Mouse (Mus musculus) gastrocnemius, postnatal 25 days (tissue): ENCODE results near the gene Mybpc3. TPM values are rescaled to one million over a fixed set of nuclear protein-coding genes. Genes with fewer than 3 reads are reported as not detected.
A peak's percentile ranks its signal among the peaks of the same experiment; 100 is the strongest.
"Not testable (repeated sequence)": the region's sequence is repeated elsewhere in the genome, so short reads cannot be mapped to it uniquely, and the experiment has no call there.

ENCODE experiments used
- DNase-seq: peaks from one replicate; pipeline ENCODE4 v3.0.0; 2022
- total RNA-seq, 2 experiments: library from RNA; stranded (reverse); gene quantifications; 1 replicate in 1 of 2; 2 replicates in 1 of 2; pipeline ENCODE4 v1.2.3; 2021

Gene Mybpc3
- total RNA-seq, 2 experiments from 2014 or later, result not detected

DNA sequence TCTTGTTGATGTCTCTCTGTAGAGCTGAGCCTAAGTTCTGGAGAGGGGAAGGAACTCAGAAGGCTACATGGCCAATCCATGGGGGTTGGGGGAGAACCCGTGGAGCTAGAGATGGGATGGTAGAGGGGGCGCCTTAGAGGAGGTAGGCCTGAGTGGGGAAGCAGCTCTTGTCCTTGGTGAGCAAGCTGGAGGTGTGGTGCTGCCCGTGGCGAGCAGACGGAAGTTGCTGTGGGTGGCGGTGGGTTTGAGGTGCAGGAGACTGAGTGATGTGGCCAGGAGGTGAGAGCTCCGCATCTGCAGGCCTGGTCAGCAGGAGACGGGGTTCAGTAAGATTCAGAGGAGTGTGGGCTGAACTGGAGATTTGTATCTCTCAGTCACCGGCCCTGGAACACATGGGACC is 30.5 kb upstream of the Mybpc3 start:
- no peak for DNase-seq

DNA sequence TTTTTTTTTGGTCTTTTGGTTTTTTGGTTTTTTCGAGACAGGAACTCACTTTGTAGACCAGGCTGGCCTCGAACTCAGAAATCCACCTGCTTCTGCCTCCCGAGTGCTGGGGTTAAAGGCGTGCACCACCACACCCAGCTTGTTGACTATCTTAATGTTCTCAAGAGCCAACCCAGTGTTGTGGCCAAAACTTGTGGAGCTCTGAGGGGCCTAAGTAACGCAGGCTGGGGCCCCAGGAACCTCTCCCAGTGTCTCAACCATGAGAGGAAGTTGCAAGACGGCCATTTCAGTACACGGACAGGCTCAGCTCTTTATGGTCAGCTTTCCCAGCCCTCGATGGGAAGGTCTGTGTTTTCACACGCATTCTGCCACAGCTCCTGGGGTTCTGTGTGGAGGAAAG is 29.0 kb upstream of the Mybpc3 start:
- no peak for DNase-seq

DNA sequence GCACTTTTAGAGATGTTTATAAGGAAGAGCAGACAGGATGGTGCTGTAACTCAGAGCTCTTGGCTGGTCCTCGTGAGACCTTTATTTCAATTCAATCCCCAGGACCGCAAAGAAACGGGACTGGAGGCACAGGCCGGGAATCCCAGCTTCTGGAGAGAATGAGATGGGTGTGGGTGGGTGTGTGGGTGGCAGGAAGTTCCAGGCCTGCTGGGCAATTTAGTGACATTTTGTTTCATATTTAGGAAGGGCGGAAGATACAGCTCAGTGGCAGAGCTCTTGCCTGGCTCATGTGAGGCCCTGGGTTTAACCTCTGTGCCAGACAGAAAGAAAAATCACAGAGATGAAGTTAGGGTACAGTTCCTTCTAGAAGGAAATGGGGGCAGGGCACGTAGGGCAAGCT is 27.7 kb upstream of the Mybpc3 start:
- DNase-seq, result no peak

DNA sequence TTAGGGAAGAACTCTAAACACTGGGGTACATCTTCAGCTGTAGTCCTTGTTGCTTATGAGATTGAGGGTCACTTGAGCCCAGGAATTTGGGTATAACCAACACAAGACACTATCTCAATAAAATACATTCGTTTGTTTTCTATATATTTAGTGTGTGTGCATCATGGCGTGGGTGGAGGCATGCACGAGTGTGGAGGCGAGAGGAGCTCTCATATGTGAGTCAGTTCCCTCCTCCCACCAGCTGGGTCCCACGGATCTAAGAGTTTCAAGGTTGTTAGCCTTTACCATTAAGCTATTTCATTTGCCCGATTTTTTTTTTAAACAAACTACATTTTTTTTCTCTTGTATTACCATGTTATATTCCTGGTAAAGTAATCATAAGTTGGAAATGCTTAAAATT is 27.1 kb upstream of the Mybpc3 start:
- no peak for DNase-seq

DNA sequence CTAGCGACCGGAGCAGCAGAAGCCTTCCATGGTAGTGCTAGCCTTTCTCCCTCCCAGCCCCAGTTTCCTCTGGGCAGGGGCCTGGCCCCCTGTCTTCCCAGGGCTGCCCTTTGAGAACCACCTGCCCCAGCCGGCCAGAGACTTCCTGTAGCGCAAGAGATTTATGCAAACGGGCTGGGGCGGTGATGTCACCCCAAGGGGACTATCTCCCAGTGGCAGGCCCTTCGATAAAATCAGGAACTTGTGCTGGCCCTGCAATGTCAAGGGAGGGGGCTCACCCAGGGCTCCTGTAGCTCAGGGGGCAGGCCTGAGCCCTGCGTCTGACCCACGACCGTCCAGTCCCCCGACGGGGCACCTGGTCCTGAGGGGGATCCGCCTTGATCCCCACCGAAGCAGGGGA is 21.4 kb upstream of the Mybpc3 start:
- DNase-seq, result no peak

DNA sequence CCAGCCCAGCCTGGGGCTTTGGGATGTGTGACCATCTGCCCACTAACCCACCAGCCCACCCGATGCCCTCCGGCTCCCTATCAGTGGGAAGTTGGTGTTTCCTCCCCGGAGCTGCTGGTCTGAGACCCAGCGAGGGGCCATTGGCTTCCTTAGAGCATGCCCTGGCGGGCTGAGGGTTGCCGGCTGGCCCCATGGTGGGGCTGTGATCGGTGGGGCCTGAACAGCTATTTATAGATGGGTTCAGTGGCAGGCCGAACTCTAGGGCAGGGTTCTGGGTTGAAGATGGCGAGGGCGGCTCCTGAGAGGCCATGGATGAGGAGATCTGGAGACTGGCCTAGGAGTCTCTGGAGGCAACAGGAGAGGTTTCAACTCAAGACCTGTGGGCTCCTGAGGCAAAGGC is 20.9 kb upstream of the Mybpc3 start:
- DNase-seq, result no peak

DNA sequence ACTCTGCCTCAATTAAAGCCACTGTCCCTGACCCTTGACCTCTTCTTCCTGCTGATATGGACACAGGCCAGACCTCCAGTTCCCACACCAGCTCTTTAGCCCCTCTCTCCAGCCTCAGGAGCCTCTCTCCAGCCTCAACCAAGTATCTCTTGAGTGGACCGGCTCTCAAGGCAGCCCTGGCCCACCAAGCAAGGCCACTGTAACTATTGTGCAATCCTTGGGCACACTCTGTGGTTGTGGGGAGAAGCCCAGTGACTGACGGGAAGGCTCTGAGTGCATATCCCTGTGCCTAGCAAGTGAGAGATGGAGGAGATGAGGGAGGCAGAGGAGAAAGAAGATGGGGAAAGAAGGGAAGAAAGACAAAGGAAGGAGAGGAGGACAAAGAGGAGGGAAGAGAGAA is 19.8 kb upstream of the Mybpc3 start:
- DNase-seq, result no peak

DNA sequence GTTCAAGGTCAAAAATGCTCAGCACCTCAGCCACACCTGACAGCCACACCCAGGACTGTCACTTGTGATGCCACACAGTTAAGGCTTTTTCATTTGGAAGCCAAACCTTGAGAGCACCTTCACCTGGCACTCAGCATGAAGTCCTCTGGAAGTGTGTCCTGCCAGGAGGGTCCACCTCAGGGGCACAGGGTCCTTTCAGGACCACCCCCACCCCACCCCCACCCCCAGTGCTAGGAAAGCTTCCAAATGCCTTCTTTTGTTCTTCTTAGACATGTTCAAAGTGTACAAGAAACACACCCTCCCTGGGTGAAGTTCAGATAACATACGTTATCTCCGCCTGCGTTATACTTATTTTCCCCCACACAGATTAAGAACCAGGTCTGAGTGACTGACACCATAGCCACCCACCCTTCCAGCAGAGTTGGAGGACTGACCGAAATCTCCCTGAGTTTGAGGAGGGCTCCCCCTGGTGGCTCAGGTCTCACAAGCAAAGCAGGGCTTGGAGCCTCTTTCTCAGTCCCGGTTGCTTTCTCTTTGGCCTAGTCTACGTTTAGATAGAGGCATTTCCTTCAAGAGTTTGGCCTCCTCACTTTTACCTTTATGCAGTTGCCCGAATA is 16.7 kb upstream of the Mybpc3 start:
- DNase-seq, result peak; percentile 80

DNA sequence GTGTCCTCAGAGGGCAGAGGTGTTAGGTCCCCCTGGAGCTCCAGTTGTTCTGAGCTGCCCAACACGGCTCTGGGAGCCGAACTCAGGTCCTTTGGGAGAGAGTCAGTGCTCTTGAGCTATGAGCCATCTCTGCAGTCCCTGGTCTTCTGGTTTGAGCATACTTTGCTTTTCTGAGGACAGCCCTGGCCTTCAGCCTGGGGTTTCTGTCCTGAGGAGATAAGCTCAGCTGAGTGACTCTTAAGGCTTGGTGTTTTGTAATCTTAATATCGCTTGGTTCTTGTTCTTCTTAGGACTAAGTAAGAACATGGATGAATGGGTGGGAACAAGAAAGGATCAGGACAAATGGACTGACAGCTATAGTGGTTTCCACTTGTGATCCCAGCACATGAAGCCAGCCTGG is 9.8 kb upstream of the Mybpc3 start:
- DNase-seq, result no peak

DNA sequence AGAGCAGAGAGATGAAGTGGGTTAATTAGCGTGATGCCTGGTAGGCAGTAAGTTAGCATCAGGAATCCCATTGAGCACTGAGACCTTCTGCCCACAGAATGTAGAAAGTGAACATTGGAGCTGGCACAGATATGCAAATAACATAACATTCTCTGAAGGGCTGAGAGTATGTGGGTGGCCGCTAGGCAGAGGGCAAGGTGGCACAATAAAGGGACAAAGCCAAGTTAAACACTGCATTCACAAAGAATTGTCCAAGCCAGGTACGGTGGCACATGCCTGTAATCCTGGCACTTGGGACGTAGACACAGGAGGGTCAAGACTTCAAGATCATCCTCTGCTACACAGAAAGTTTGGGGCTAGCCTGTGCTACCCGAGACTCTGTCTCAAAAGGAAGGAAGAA is 8.7 kb upstream of the Mybpc3 start:
- DNase-seq, result no peak

DNA sequence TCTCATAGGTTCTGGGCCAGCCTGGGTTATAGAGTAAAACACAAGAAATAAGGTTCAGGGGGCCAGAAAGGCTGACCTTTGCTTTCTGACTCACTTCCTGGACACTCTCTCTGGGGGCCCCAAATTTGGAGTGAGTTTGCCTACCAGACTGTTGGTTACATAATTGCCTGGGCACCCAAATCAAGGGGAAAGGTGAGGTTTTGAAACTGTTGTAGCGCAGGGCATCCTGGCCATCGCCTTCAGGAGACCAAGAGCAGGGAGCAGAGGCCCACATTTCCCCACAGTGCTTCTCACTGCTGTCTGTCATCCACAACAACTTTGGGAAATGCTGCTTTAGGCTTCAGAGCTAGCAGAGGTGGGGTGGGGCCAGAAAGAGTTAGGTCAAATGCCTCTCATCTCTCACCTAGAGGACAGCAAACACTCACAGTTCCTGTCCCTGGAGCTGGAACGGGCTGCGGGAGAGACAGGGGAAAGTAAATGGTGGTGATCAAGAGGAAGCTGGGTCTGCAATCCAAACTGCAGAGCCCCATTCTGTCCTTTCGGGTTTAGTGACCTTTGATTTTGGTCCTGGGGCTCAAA is 8.0 kb upstream of the Mybpc3 start:
- DNase-seq, result no peak

DNA sequence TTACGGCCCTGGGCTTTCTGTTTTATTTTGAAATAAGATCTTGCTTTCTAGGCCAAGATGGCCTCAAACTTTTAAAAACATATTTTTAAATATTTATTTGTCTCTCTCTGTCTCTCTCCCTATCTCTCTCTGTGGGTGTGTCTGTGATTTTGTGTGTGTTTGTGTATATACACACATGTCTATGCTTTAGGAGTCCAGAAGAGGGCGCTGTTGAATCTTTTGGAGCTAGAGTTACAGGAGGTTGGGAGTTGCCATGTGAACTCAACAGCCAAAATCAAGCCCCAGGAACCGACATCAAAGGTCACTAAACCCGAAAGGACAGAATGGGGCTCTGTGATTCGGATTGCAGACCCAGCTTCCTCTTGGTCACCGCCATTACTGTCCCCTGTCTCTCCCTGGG is 7.5 kb upstream of the Mybpc3 start:
- DNase-seq, result no peak

DNA sequence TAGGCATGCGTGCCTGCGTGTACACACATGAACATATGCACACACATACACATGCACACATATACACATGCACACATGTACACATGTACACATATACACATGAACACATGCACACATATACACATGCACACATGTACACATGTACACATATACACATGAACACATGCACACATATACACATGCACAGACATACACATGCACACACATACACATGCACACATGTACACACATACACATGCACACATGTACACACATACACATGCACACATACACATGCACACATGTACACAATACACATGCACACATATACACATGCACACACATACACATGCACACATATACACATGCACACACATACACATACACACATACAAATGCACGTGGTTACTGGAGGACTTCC is 6.1 kb upstream of the Mybpc3 start:
- not testable (repeated sequence) for DNase-seq

DNA sequence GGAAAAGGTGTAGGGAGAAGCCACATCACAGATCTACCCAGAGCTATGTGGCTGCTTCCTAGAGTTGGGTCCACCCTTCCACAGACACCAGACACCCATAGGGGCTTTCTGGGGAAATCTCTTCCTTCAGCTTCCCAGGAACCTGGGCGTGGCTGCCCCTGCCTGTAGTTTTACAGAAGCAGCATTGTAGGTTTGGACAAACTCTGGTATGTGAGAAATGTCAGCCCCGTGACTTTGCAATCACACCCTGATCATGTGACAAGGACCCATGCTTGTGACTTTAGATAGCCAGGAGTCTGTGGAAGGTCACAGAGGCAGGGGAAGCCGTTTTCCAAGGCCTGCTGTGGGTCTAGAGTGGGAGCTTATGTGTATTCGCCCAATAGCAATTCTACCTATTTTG is 5.5 kb upstream of the Mybpc3 start:
- DNase-seq, result no peak

DNA sequence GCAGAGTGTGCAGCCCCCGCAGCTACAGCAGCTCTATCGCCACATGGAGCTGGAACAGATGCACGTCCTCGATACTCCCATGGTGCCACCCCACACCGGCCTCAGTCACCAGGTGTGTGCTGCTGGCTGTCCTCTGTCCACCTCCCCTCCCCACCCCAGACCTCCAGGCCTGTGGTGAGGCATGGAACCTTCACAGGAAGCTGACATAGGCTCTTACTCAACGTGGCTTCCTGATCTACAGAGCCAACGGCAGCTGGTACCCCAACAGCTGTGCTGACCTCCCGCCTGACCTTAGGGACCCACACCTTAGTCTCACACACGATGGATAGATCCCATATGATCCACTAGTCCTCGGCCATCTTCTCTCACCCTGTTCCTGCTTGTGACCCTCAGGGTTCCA is 4.6 kb upstream of the Mybpc3 start:
- no peak for DNase-seq

DNA sequence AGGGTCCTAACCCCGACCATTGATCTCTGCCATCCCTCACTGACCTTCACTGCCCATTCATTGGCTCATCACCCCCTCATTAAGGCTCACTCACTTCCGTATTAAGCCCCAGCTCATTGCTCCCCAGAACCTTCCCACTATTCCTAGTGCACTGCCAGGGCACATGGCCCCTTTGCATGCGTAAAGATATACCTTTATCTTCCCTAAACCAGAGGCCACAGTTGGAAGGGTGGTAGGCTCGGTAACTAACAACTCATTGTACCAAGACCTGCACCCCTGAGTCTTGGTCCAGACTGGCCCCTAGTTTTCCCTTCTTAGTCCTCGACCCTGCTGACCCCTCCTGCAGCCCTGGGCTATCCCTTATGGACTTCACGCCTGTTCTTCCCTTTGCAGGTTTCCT is 4.1 kb upstream of the Mybpc3 start:
- no peak for DNase-seq

DNA sequence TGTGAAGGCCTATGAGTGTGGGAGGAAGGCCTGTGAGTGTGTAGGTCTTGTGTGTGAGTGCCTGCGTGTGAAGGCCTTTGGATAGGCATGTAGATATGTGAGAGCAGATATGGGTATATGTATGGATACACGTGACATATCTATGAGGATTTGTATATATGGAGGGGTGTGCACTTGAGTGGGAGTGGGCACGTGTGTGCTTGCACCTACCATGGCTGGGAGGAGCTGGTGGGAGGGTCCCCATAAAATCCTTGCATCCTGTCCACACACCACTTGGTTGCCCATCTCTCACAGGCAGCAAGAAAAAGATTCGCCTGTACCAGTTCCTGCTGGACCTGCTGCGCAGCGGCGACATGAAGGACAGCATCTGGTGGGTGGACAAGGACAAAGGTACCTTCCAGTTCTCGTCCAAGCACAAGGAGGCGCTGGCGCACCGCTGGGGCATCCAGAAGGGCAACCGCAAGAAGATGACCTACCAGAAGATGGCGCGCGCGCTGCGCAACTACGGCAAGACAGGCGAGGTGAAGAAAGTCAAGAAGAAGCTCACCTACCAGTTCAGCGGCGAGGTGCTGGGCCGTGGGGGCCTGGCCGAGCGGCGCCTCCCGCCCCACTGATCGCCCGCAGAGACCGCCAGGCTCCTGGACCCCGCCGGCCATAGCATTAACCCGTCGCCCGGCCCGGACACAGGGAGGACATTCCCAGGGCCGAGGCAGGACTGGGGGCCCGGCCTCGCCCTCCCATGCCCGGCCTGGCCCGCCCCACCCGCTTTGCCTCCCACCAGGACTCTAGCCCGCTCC is 3.0 kb upstream of the Mybpc3 start:
- peak; percentile 88 for DNase-seq

DNA sequence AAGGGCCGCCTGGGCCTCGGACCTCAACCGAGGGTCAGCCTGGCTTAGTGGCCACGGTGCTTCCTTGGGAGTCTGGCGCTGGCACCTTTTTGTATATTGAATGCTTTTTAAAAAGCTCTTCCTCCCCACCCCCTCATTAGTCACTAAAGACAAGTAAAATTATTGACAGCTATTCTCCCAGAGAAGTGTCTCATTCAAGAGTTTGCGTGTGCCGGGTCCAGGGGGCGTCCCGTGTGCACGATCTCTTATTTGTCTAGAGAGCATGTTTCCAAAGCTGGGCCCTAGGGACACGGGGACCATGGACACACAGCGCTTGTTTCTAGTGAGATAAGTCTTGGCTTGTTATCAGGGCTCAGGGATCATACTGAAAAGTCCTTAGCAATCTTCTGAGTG is 2.4 kb upstream of the Mybpc3 start:
- no peak for DNase-seq

DNA sequence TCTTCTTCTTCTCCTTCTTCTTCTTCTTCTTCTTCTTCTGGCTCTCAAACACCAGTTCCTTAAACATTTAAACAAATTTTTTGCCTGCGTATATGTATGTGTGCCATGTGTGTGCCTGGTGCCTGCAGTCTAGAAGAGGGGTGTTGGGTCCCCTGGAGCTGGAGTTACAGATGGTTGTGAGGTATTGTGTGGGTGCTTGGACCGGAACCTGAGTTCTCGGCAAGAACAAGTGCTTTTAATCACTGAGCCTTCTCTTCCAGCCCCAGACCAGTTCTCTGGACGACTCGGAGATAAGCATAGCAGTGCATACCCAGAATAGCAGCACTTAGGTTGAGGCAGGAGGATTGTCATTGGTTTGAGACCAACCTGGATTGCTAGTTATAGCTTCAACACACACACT is 1.1 kb upstream of the Mybpc3 start:
- no peak for DNase-seq

DNA sequence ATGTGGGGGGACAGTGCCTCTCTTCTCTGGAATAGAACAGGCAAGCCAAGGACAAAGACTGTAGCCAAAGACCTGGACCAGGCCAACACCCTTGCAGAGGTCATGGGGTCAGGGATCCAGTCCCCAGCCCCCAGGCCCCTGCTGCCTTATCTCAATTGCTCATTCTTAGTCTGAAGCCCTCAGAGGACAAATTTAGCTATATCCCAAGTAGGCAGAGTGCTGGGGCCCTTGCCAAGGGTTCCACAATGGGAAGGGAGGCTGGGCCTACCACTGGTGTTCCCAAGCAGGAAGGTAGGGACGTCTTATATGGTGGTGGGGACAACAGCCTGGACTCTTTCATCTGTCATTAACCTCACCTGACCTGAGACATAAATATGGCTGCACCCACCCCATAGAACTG is 703 bp downstream of the Mybpc3 start:
- no peak for DNase-seq

DNA sequence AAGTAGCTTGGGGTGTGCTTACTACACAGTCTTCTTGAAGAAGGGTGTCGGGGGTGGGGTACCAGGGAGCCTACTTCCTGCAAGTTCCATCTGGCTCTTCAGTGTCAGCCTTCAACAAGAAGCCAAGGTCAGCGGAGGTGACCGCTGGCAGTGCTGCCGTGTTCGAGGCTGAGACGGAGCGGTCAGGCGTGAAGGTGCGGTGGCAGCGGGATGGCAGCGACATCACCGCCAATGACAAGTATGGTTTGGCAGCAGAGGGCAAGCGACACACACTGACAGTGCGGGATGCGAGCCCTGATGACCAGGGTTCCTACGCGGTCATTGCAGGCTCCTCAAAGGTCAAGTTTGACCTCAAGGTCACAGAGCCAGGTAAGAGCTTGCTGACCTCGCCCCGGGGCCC is 1.1 kb downstream of the Mybpc3 start:
- no peak for DNase-seq

DNA sequence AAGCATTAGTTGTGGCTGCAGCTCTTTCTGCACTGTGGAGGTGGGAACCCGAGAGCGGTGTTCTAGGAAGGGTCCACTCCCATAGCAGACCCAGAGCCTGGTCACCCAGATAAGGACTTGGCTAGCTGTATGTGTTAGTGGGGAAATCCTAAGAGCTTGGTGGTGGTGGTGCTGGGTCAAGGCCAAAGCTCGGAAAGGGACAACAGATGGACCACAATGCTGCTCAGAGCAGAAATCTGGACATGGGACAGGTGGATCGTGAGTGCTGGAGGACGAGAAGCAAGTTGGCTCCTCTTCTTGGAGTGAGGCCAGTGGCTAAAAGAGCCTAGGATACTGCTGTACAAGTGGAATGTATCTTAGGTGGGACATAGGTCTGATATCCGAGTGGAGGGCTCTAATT is 1.6 kb downstream of the Mybpc3 start:
- no peak for DNase-seq

DNA sequence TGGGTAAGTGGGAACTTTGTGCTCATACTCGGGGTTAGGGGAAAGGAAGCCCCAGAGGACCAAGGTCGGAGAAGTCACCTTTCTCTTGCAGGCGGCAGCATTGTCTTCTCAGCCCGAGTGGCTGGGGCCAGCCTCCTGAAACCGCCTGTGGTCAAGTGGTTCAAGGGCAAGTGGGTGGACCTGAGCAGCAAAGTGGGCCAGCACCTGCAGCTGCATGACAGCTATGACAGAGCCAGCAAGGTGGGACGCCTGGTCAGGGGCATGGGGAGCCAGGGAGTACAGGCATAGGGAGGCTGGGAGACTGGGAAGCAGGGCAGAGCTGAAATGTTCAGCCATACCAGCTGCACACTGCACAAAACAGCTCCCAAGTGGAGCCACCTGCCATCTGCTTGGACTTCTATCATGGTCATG is 2.3 kb downstream of the Mybpc3 start:
- no peak for DNase-seq

DNA sequence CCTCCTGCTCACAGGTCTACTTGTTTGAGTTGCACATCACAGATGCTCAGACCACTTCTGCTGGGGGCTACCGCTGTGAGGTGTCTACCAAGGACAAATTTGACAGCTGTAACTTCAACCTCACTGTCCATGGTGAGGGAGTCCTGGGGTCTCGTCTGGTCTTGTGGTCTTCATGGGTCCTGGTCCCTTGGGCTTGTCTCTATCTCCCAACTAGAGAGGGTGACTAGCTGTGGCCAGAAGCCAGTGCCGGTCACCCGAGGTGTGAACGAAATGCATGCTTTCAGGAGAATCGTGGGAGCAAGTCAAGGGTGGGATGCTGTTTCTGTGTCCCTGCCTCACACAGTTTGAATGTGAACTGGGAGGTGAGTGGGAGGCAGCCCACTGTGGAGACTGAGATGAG is 3.1 kb downstream of the Mybpc3 start:
- DNase-seq, result no peak
